Mouse (Mus musculus) liver, embryonic 14.5 days (tissue): Measurements from ENCODE around the gene Macf1. TPM values are rescaled to one million over a fixed set of nuclear protein-coding genes. Genes with fewer than 3 reads are reported as not detected.

ENCODE experiments used
- ATAC-seq: fragments of 200-750 bp; cut with Nextera tagmentation; 2 replicates; pipeline ENCODE4 v1.8.0; 2017; ENCODE audit warnings: moderate number of reproducible peaks, mild to moderate bottlenecking, moderate library complexity; ENCODE audit not compliant: insufficient read depth
- DNase-seq, 3 experiments: peaks; one replicate each; pipeline ENCODE4 v3.0.0-alpha.2; 2012 to 2013; ENCODE audit warnings: low read depth in 3 of 3, low spot score in 3 of 3
- H3K27ac ChIP-seq: fragments of 300-500 bp; sonication (generic); 2 replicates; pipeline ENCODE4 v1.5.1; 2014; ENCODE audit warnings: moderate library complexity, mild to moderate bottlenecking, control low read depth, inconsistent platforms
- H3K27me3 ChIP-seq: fragments of 300-500 bp; sonication (generic); 2 replicates; pipeline ENCODE4 v1.6.1; 2014; ENCODE audit warnings: mild to moderate bottlenecking, low read length, moderate library complexity; ENCODE audit not compliant: control insufficient read depth, insufficient read depth
- H3K36me3 ChIP-seq: fragments of 300-500 bp; sonication (generic); replicated peaks from 2 replicates; pipeline ENCODE4 v1.6.1; 2014; ENCODE audit warnings: low read depth; ENCODE audit not compliant: control insufficient read depth, insufficient read depth
- H3K4me1 ChIP-seq, 2 experiments: fragments of 200-500 bp in 1 of 2; fragments of 300-500 bp in 1 of 2; sonication (generic) in 1 of 2; replicated peaks; 2 replicates each; pipeline ENCODE4 v1.6.1; 2012 to 2014; ENCODE audit warnings: antibody characterized with exemption in 1 of 2, inconsistent platforms in 1 of 2, low read length in 1 of 2; ENCODE audit not compliant: control insufficient read depth in 2 of 2, insufficient read depth in 2 of 2
- H3K4me2 ChIP-seq: fragments of 300-500 bp; sonication (generic); 2 replicates; pipeline ENCODE4 v1.6.1; 2014; ENCODE audit warnings: low read depth, mild to moderate bottlenecking, control low read depth, moderate library complexity
- H3K4me3 ChIP-seq, 2 experiments: fragments of 200-500 bp in 1 of 2; fragments of 300-500 bp in 1 of 2; sonication (generic) in 1 of 2; 2 replicates each; pipeline ENCODE4 v1.5.1; 2012 to 2014; ENCODE audit warnings: low read depth in 2 of 2, low read length in 2 of 2, mild to moderate bottlenecking in 2 of 2, control low read depth in 1 of 2, inconsistent platforms in 1 of 2, moderate library complexity in 1 of 2; ENCODE audit not compliant: insufficient read depth in 1 of 2
- H3K9ac ChIP-seq: fragments of 300-500 bp; sonication (generic); replicated peaks from 2 replicates; pipeline ENCODE4 v1.6.1; 2014; ENCODE audit warnings: mild to moderate bottlenecking, control low read depth, moderate library complexity
- H3K9me3 ChIP-seq: fragments of 300-500 bp; sonication (generic); 2 replicates; pipeline ENCODE4 v1.6.1; 2016; ENCODE audit warnings: low read length, mixed read lengths; ENCODE audit not compliant: control insufficient read depth
- CTCF ChIP-seq: IDR thresholded peaks from 2 replicates; pipeline ENCODE4 v1.5.1; 2016; ENCODE audit warnings: antibody characterized with exemption, low read depth, control low read depth
- EP300 ChIP-seq: IDR thresholded peaks from 2 replicates; pipeline ENCODE4 v1.6.1; 2016; ENCODE audit warnings: antibody characterized with exemption, low read depth
- WGBS: fragments of 180-500 bp; shearing (Covaris S2); extraction: QIAGEN DNeasy Blood & Tissue Kit; methylation state at CpG from one replicate; pipeline ENCODE4 v1.1.7; 2014; ENCODE audit not compliant: insufficient replicate concordance; 5-methylcytosine and 5-hydroxymethylcytosine counted together
- polyA plus RNA-seq, 2 experiments: library from polyadenylated mRNA; depleted of rRNA in 1 of 2; stranded (reverse) in 1 of 2; unstranded in 1 of 2; fragments of >200 nt; fragmentation: Nextera tagmentation in 1 of 2; extraction: Ambion mirVana in 1 of 2; gene quantifications; 2 replicates each; pipeline versions ENCODE4 v1.2.1 to v1.2.3; 2012 to 2014

Gene Macf1
- polyA plus RNA-seq, 2 experiments, result 13.4 to 15.1 TPM

DNA sequence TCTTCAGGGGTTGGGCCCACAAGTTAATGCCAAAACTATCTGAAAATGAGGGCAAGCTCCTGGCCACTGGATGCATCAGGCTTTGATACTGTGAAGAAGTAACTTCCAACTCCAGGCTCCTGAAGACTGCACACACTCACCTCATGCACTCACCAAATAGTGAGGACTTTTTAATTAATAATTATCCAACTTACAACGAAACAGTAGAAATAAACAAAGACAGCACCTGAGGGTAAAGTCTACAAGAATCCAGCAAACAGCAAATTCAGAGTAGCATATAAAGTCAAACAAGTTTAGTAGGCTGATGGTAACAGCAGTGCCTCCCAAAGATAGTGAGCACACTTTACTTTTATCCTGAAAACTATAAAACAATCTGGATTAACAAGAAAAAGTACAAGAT, 168.5 kb downstream of the Macf1 start:
- Histone ChIP-seq H3K4me2 (no peak overlapping the region), H3K4me1 (no peaks in the 10 kb centered on the region; a peak in 1 of 4 replicates), H3K4me3 (no peak overlapping the region), H3K36me3 (peaks cover 1% of the 10 kb centered on the region), H3K9me3 (no peaks in the 10 kb centered on the region), H3K9ac (no peak overlapping the region), H3K27ac (no peak overlapping the region), H3K27me3 (no peaks in the 10 kb centered on the region)
- no peak for TF ChIP-seq EP300
- TF ChIP-seq CTCF, result no peak
- no peak for ATAC-seq
- DNase-seq, result no peak
- 53% methylated on average over 1 of the region's 1 CpGs for WGBS

DNA sequence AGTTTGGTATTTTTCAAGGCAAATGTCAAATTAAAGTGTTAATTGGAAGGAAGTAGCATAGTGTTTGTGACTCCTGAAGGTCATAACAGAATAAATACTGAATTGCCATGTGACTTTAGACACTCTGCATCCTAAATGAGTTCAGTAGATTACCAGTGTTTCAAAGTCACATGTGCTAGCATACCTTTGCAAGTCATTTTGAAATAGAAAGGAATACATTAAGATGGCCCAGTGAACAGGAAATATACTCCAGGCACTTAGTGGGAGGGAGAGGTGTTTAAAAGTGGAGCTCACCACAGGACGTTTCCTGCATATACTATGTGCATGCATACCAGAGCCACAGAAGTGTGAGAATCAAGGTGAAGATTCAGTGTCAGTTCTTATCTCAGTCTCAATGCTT, 174.0 kb downstream of the Macf1 start:
- ATAC-seq, result no peak
- Histone ChIP-seq H3K4me1 (no peaks in the 10 kb centered on the region), H3K27ac (no peak overlapping the region), H3K9ac (no peak overlapping the region), H3K4me3 (no peak overlapping the region), H3K27me3 (no peaks in the 10 kb centered on the region), H3K4me2 (no peak overlapping the region), H3K9me3 (no peaks in the 10 kb centered on the region), H3K36me3 (peaks cover 13% of the 10 kb centered on the region)
- 47% methylated on average over 1 of the region's 1 CpGs for WGBS
- no peak for TF ChIP-seq CTCF
- no peak for TF ChIP-seq EP300
- no peak for DNase-seq

DNA sequence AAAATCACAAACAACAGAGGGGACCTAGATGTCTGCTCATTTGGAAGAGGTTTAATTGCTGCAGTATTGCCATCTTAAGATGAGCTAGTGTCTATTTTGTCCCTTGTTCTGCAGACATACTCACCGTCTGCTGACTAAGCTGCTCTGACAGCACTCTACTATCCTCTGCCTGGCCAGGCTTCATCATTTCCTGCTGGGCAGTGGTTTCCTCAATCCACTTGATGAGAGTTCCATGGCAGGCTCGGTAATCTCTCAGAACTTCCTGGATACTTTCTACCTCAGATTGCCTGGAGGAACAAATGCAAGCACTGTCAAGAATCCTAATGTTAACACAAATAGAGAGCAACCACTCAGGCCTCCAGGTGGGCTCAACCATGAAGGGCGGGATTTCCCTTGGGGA, 195.1 kb downstream of the Macf1 start:
- no peak overlapping the region for H3K27ac ChIP-seq
- peaks cover 20% of the 10 kb centered on the region for H3K36me3 ChIP-seq
- WGBS, result 55% methylated on average over 3 of the region's 3 CpGs
- TF ChIP-seq CTCF, result no peak
- no peak for TF ChIP-seq EP300
- H3K4me1 ChIP-seq, result no peaks in the 10 kb centered on the region
- no peak for ATAC-seq
- H3K9ac ChIP-seq, result no peak overlapping the region
- no peak for DNase-seq
- H3K27me3 ChIP-seq, result no peaks in the 10 kb centered on the region
- H3K4me2 ChIP-seq, result no peak overlapping the region
- H3K4me3 ChIP-seq, result no peak overlapping the region
- no peaks in the 10 kb centered on the region for H3K9me3 ChIP-seq

- H3K9me3 ChIP-seq, result no peaks in the 10 kb centered on the region
- TF ChIP-seq CTCF, result no peak
- TF ChIP-seq EP300, result no peak
- H3K4me3 ChIP-seq, result no peak overlapping the region
- no peak overlapping the region for H3K4me2 ChIP-seq
- no peak overlapping the region for H3K27ac ChIP-seq
- H3K9ac ChIP-seq, result no peak overlapping the region
- 81% methylated on average over 4 of the region's 4 CpGs for WGBS
- H3K4me1 ChIP-seq, result no peaks in the 10 kb centered on the region
- ATAC-seq (no peak), DNase-seq (no peak)
- peaks cover 6% of the 10 kb centered on the region for H3K36me3 ChIP-seq
- no peaks in the 10 kb centered on the region for H3K27me3 ChIP-seq
Measured at GRCm38 (mm10) chr4:123479991-123480390, 204.2 kb downstream of the Macf1 start.

- DNase-seq (no peak), ATAC-seq (no peak)
- 75% methylated on average over 8 of the region's 8 CpGs for WGBS
- Histone ChIP-seq H3K4me1 (no peaks in the 10 kb centered on the region), H3K36me3 (peaks cover 6% of the 10 kb centered on the region), H3K27me3 (no peaks in the 10 kb centered on the region), H3K27ac (no peak overlapping the region), H3K9me3 (no peaks in the 10 kb centered on the region), H3K9ac (no peak overlapping the region), H3K4me3 (no peak overlapping the region), H3K4me2 (no peak overlapping the region)
- TF ChIP-seq CTCF (no peak), EP300 (no peak)
Measured at GRCm38 (mm10) chr4:123478655-123479433, 205.3 kb downstream of the Macf1 start.
